Mouse (Mus musculus): Measurements from ENCODE around the gene Hsdl1. TPM values are rescaled to one million over a fixed set of nuclear protein-coding genes. Genes with fewer than 3 reads are reported as not detected.

The Hsdl1 gene
- polyA plus RNA-seq, 2 experiments, result 6.9 to 17.0 TPM

DNA sequence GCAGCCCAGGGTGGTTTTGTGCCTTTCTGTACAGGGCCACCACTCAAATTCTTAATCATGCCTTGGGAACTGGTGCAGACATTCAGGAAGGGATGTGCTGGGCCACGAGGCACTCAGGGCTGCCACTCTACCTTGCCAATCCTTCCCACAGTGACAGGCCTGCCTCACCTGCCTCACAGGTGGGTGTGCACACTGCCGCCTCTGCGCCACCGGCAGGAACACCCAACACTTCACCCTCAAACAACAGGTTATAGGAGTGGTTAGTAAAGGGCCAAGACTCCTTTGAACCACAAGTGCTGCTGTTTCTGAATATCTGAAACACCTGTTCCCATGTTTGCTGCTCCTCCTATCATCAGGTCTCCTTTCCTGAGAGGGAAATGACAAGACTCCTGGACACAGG, 2.6 kb downstream of the Hsdl1 start:
- ATAC-seq (ENCODE audit: insufficient read depth) (no peak), DNase-seq (ENCODE audit: low read depth in 3 of 3, low spot score in 3 of 3) (no peak)
- Histone ChIP-seq H3K4me1 (replicated peaks; ENCODE audit: control insufficient read depth in 2 of 2, insufficient read depth in 2 of 2, low read length in 1 of 2) (peaks cover 11 to 14% of the 10 kb centered on the region in 2 experiments; a peak in 3 of 4 replicates), H3K4me3 (ENCODE audit: insufficient read depth in 1 of 2, low read depth in 2 of 2, low read length in 2 of 2) (no peak overlapping the region), H3K27ac (no peak overlapping the region), H3K9ac (replicated peaks) (no peak overlapping the region), H3K4me2 (ENCODE audit: low read depth) (no peak overlapping the region), H3K36me3 (replicated peaks; ENCODE audit: control insufficient read depth, insufficient read depth, low read depth) (no peaks in the 10 kb centered on the region), H3K9me3 (ENCODE audit: control insufficient read depth, low read length) (no peaks in the 10 kb centered on the region), H3K27me3 (ENCODE audit: control insufficient read depth, insufficient read depth, low read length) (no peaks in the 10 kb centered on the region)
- 78% methylated on average over 4 of the region's 4 CpGs for WGBS (ENCODE audit: insufficient replicate concordance)
- no peak for TF ChIP-seq EP300 (IDR thresholded peaks at IDR 0.05; ENCODE audit: low read depth)
- TF ChIP-seq CTCF (IDR thresholded peaks at IDR 0.05; ENCODE audit: low read depth), result no peak

DNA sequence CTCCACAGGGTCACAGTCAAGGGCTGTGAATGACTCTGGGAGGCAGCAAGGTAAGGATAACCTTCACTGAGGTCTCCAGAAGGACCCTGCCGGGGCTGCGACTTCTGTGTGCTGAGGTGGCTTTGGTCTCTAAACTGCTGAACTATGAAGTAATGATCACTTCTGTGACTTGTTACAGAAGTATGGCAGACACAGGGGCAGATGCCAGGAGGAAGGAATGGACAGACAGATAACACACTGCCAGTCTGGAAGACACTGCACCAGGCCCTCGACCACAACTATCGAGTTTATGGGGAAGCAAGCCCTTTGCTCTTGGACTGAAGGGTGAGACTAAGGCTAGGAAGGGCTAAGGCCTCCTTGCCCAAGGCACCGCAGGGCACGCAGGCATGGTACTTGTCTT, 3.8 kb downstream of the Hsdl1 start:
- Histone ChIP-seq H3K27ac (no peak overlapping the region), H3K27me3 (ENCODE audit: control insufficient read depth, insufficient read depth, low read length) (no peaks in the 10 kb centered on the region), H3K4me2 (ENCODE audit: low read depth) (no peak overlapping the region), H3K4me3 (ENCODE audit: insufficient read depth in 1 of 2, low read depth in 2 of 2, low read length in 2 of 2) (no peak overlapping the region), H3K36me3 (replicated peaks; ENCODE audit: control insufficient read depth, insufficient read depth, low read depth) (no peaks in the 10 kb centered on the region), H3K9ac (replicated peaks) (no peak overlapping the region), H3K4me1 (replicated peaks; ENCODE audit: control insufficient read depth in 2 of 2, insufficient read depth in 2 of 2, low read length in 1 of 2) (peaks cover 11 to 14% of the 10 kb centered on the region in 2 experiments; a peak in 3 of 4 replicates), H3K9me3 (ENCODE audit: control insufficient read depth, low read length) (no peaks in the 10 kb centered on the region)
- ATAC-seq (ENCODE audit: insufficient read depth) (no peak), DNase-seq (ENCODE audit: low read depth in 3 of 3, low spot score in 3 of 3) (no peak)
- no peak for TF ChIP-seq EP300 (IDR thresholded peaks at IDR 0.05; ENCODE audit: low read depth)
- no peak for TF ChIP-seq CTCF (IDR thresholded peaks at IDR 0.05; ENCODE audit: low read depth)
- 47% methylated on average over 6 of the region's 6 CpGs for WGBS (ENCODE audit: insufficient replicate concordance)

- H3K36me3 ChIP-seq (replicated peaks; ENCODE audit: control insufficient read depth, insufficient read depth, low read depth), result peaks cover 3% of the 10 kb centered on the region
- DNase-seq (ENCODE audit: low read depth in 3 of 3, low spot score in 3 of 3) (no peak), ATAC-seq (ENCODE audit: insufficient read depth) (no peak)
- peaks cover 5 to 10% of the 10 kb centered on the region in 2 experiments; a peak in 3 of 4 replicates for H3K4me1 ChIP-seq (replicated peaks; ENCODE audit: control insufficient read depth in 2 of 2, insufficient read depth in 2 of 2, low read length in 1 of 2)
- H3K9ac ChIP-seq (replicated peaks), result no peak overlapping the region
- no peaks in the 10 kb centered on the region for H3K27me3 ChIP-seq (ENCODE audit: control insufficient read depth, insufficient read depth, low read length)
- no peaks in the 10 kb centered on the region for H3K9me3 ChIP-seq (ENCODE audit: control insufficient read depth, low read length)
- H3K4me3 ChIP-seq (ENCODE audit: insufficient read depth in 1 of 2, low read depth in 2 of 2, low read length in 2 of 2), result no peak overlapping the region
- H3K27ac ChIP-seq, result no peak overlapping the region
- 56% methylated on average over 4 of the region's 4 CpGs for WGBS (ENCODE audit: insufficient replicate concordance)
- H3K4me2 ChIP-seq (ENCODE audit: low read depth), result no peak overlapping the region
- TF ChIP-seq EP300 (IDR thresholded peaks at IDR 0.05; ENCODE audit: low read depth) (no peak), CTCF (IDR thresholded peaks at IDR 0.05; ENCODE audit: low read depth) (no peak)
These were observed 5.1 kb downstream of the Hsdl1 start for GRCm38 (mm10) chr8:119569881-119570280.

- WGBS (ENCODE audit: insufficient replicate concordance), result 70% methylated on average over 7 of the region's 7 CpGs
- no peaks in the 10 kb centered on the region for H3K9me3 ChIP-seq (ENCODE audit: control insufficient read depth, low read length)
- H3K4me1 ChIP-seq (replicated peaks; ENCODE audit: control insufficient read depth in 2 of 2, insufficient read depth in 2 of 2, low read length in 1 of 2), result peaks cover 3 to 7% of the 10 kb centered on the region in 2 experiments; a peak in 3 of 4 replicates
- no peak overlapping the region for H3K27ac ChIP-seq
- TF ChIP-seq CTCF (IDR thresholded peaks at IDR 0.05; ENCODE audit: low read depth) (no peak), EP300 (IDR thresholded peaks at IDR 0.05; ENCODE audit: low read depth) (no peak)
- peaks cover 8% of the 10 kb centered on the region for H3K36me3 ChIP-seq (replicated peaks; ENCODE audit: control insufficient read depth, insufficient read depth, low read depth)
- H3K4me3 ChIP-seq (ENCODE audit: insufficient read depth in 1 of 2, low read depth in 2 of 2, low read length in 2 of 2), result no peak overlapping the region
- H3K27me3 ChIP-seq (ENCODE audit: control insufficient read depth, insufficient read depth, low read length), result no peaks in the 10 kb centered on the region
- DNase-seq (ENCODE audit: low read depth in 3 of 3, low spot score in 3 of 3) (no peak), ATAC-seq (ENCODE audit: insufficient read depth) (no peak)
- H3K9ac ChIP-seq (replicated peaks), result no peak overlapping the region
- H3K4me2 ChIP-seq (ENCODE audit: low read depth), result no peak overlapping the region
These were observed 6.0 kb downstream of the Hsdl1 start for GRCm38 (mm10) chr8:119568951-119569350.

DNA sequence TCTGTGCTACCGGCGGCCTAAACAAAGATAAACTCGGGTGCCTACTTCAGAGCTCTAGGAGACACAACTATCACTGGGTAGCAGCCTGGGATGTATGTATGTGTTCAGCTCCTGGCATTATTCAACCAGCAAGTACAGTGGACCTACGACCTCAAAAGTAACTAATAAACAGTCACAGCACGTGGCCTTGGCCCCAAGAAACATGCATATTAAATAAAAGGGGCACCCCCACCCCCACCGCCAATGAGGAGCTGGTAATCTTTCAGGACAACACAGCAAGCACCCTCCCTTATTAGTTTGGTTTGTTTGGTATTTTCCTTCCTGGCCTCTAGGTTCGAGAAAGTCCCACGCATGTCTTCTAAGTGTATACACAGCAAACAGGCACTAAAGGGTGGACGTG, 6.7 kb downstream of the Hsdl1 start:
- Histone ChIP-seq H3K9ac (replicated peaks) (no peak overlapping the region), H3K27me3 (ENCODE audit: control insufficient read depth, insufficient read depth, low read length) (no peaks in the 10 kb centered on the region), H3K4me3 (ENCODE audit: insufficient read depth in 1 of 2, low read depth in 2 of 2, low read length in 2 of 2) (no peak overlapping the region), H3K27ac (no peak overlapping the region), H3K4me2 (ENCODE audit: low read depth) (no peak overlapping the region), H3K4me1 (replicated peaks; ENCODE audit: control insufficient read depth in 2 of 2, insufficient read depth in 2 of 2, low read length in 1 of 2) (peaks cover 0 to under 1% of the 10 kb centered on the region in 2 experiments; a peak in 2 of 4 replicates), H3K9me3 (ENCODE audit: control insufficient read depth, low read length) (no peaks in the 10 kb centered on the region), H3K36me3 (replicated peaks; ENCODE audit: control insufficient read depth, insufficient read depth, low read depth) (peaks cover 13% of the 10 kb centered on the region)
- no peak for TF ChIP-seq EP300 (IDR thresholded peaks at IDR 0.05; ENCODE audit: low read depth)
- no peak for TF ChIP-seq CTCF (IDR thresholded peaks at IDR 0.05; ENCODE audit: low read depth)
- WGBS (ENCODE audit: insufficient replicate concordance), result 76% methylated on average over 9 of the region's 9 CpGs
- ATAC-seq (ENCODE audit: insufficient read depth), result no peak
- no peak for DNase-seq (ENCODE audit: low read depth in 3 of 3, low spot score in 3 of 3)

Measured in liver, embryonic 14.5 days (tissue).